Mouse (Mus musculus): ENCODE data around the gene Jam2.

DNA sequence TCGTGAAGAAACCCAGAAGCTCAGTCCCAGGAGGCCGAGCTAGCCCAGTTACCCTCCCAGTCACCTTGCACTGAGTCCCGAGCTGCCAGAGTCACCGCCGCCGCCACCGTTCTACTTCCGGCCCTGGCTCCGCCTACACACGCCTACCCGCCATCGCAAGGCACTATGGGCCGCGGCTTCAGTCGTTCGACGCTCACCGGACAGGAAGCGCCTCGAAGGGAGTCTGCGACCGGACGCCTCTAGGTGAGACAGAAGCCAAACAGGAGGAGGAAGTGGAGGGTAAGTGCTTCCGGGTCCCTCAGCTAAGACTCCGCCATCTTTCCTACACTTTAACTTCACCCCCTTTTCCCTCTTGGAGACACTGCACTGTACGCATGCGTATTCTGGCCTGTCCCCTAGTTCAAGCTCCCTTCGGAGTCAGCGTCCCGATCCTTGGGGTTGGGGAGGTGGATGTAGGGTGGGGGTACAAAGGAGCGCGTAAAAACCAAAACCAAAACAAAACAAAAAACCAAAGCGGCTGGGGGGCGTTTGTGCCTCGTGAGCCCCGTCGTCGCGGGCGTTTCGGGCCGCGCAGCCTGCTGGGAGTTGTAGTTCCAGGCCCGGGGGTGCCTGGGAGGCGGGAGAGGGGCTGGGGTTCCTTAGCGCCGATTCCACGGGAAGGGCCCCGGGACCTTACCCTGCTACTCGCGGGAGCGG lies 61.0 kb downstream of the Jam2 start, which contains the start of gene Gabpa:
- TF ChIP-seq MAX (IDR thresholded peaks at IDR 0.05) (no peak), CTCF (IDR thresholded peaks at IDR 0.05; ENCODE audit: control insufficient read depth, insufficient read depth, insufficient read length) (no peak), FOSL1 (IDR thresholded peaks at IDR 0.05; ENCODE audit: insufficient read depth, low read length, poor library complexity, severe bottlenecking) (no peak), MYOG (IDR thresholded peaks at IDR 0.05; ENCODE audit: control insufficient read depth, extremely low read depth, insufficient read length) (no peak)

Measured in C2C12 (cell line).